Mouse (Mus musculus) lung, postnatal 0 days (tissue): ENCODE measurements around the gene Tubg2.

Experiments
- CTCF ChIP-seq: IDR thresholded peaks from 2 replicates; pipeline ENCODE4 v1.5.1; 2016; ENCODE audit warnings: antibody characterized with exemption, mild to moderate bottlenecking
- EP300 ChIP-seq: IDR thresholded peaks from 2 replicates; pipeline ENCODE4 v1.6.1; 2016; ENCODE audit warnings: antibody characterized with exemption, mild to moderate bottlenecking, control low read depth

GRCm38 (mm10) chr11:101140164-101140819 is 15.4 kb upstream of the Tubg2 start:
- TF ChIP-seq CTCF (no peak), EP300 (no peak)
